Mouse (Mus musculus) bone marrow macrophage, adult 2 months (primary cell): ENCODE results near the gene Dlec1.

Source experiments
- CTCF ChIP-seq: IDR thresholded peaks from 2 replicates; pipeline ENCODE4 v1.5.1; 2012; ENCODE audit warnings: low read depth, mild to moderate bottlenecking, low read length, moderate library complexity
- POLR2A ChIP-seq: IDR thresholded peaks from 2 replicates; pipeline ENCODE4 v1.6.1; 2012; ENCODE audit warnings: mild to moderate bottlenecking, low read depth, low read length, borderline replicate concordance

GRCm38 (mm10) chr9:119093419-119094295 lies 8.6 kb upstream of the Dlec1 start, which contains the start of gene Plcd1:
- TF ChIP-seq POLR2A (no peak), CTCF (no peak)
